Mouse (Mus musculus): ENCODE data around the gene Rlbp1.

GRCm38 (mm10) chr7:79395186-79395585 lies 8.3 kb upstream of the Rlbp1 start:
- no peak for TF ChIP-seq EP300 (IDR thresholded peaks at IDR 0.05)
- TF ChIP-seq CTCF (IDR thresholded peaks at IDR 0.05), result no peak
